Mouse (Mus musculus) lung, adult 2 months (tissue): ENCODE data around the gene Pcbp1.

Source experiments
- CTCF ChIP-seq: fragments of 200-500 bp; IDR thresholded peaks from 2 replicates; pipeline ENCODE4 v1.5.1; 2011; ENCODE audit warnings: mild to moderate bottlenecking, low read length, control low read depth; ENCODE audit not compliant: insufficient read depth
- POLR2A ChIP-seq: fragments of 200-500 bp; IDR thresholded peaks from 2 replicates; pipeline ENCODE4 v1.6.1; 2011; ENCODE audit warnings: low read depth, mild to moderate bottlenecking, control low read depth, low read length, borderline replicate concordance; ENCODE audit errors: extremely low read depth

DNA sequence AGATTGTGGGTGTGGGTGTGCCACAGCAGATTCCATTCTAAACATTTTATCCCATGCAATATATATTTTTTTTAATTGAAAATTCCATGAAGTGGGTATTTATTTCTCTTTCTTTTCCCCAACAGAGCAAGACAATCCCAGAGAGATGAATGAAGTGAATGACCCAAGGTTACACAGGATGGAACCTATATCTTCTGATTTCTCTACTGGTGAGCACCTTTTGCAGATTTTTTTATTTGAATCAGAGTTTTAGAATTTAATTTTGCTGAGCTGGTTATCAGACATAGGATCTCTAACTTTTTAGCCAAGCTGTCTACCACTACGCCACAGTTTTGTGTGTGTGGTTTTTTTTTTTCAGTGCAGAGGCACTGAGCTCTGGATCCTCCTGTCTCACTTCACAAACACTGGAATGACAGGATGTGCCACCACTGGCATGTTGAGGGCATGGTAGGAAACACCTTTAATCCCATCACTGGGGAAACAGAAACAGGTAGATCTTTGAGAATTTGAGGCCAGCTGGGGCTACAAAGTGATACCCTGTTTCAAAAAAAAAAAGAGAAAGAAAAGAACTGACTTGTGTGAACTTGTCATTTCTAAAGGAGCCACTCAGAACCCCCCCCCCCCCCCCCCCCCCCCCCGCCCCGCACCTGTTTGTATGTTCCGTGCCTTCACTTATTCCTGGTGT lies 1.8 kb upstream of the Pcbp1 start:
- TF ChIP-seq POLR2A, result no peak
- no peak for TF ChIP-seq CTCF
